Mouse (Mus musculus) midbrain, embryonic 13.5 days (tissue): ENCODE measurements around the gene Polr3f. TPM values are rescaled to one million over a fixed set of nuclear protein-coding genes. Genes with fewer than 3 reads are reported as not detected.
A peak's percentile ranks its signal among the peaks of the same experiment; 100 is the strongest.

Experiments used
- ATAC-seq: fragments of 200-750 bp; cut with Nextera tagmentation; 2 replicates; pipeline ENCODE4 v1.8.0; 2017; ENCODE audit warnings: mild to moderate bottlenecking, moderate TSS enrichment, moderate library complexity
- H3K27ac ChIP-seq: fragments of 300-500 bp; sonication (generic); 2 replicates; pipeline ENCODE4 v1.5.1; 2015; ENCODE audit warnings: inconsistent platforms, mild to moderate bottlenecking, moderate library complexity
- H3K27me3 ChIP-seq: fragments of 300-500 bp; sonication (generic); 2 replicates; pipeline ENCODE4 v1.6.1; 2015; ENCODE audit warnings: mild to moderate bottlenecking, inconsistent platforms
- H3K36me3 ChIP-seq: fragments of 300-500 bp; sonication (generic); 2 replicates; pipeline ENCODE4 v1.6.1; 2015; ENCODE audit warnings: mild to moderate bottlenecking, inconsistent platforms
- H3K4me1 ChIP-seq: fragments of 300-500 bp; sonication (generic); replicated peaks from 2 replicates; pipeline ENCODE4 v1.6.1; 2015; ENCODE audit warnings: inconsistent platforms
- H3K4me2 ChIP-seq: fragments of 300-500 bp; sonication (generic); replicated peaks from 2 replicates; pipeline ENCODE4 v1.6.1; 2015; ENCODE audit warnings: moderate library complexity, mild to moderate bottlenecking, inconsistent platforms
- H3K4me3 ChIP-seq: fragments of 300-500 bp; sonication (generic); replicated peaks from 2 replicates; pipeline ENCODE4 v1.5.1; 2015; ENCODE audit warnings: mild to moderate bottlenecking, inconsistent platforms
- H3K9ac ChIP-seq: fragments of 300-500 bp; sonication (generic); replicated peaks from 2 replicates; pipeline ENCODE4 v1.6.1; 2015; ENCODE audit warnings: mild to moderate bottlenecking, inconsistent platforms
- H3K9me3 ChIP-seq: fragments of 300-500 bp; sonication (generic); 2 replicates; pipeline ENCODE4 v1.6.1; 2016; ENCODE audit warnings: mild to moderate bottlenecking, inconsistent platforms
- WGBS: fragments of 180-500 bp; shearing (Covaris S2); methylation state at CpG from one replicate; pipeline ENCODE4 v1.1.7; 2015; 5-methylcytosine and 5-hydroxymethylcytosine counted together
- polyA plus RNA-seq: library from polyadenylated mRNA; unstranded; fragments of >200 nt; fragmentation: Nextera tagmentation; extraction: Ambion mirVana; gene quantifications from 2 replicates; pipeline ENCODE4 v1.2.1, GENCODE M21; 2015

Polr3f gene
- polyA plus RNA-seq, 1 experiment from 2014 or later = 33.0 TPM

GRCm38 (mm10) chr2:144541246-144541645 lies 13.7 kb downstream of the Polr3f start:
- Histone ChIP-seq H3K4me3 (no peak overlapping the region), H3K4me1 (no peaks in the 10 kb centered on the region), H3K9ac (no peak overlapping the region), H3K9me3 (no peaks in the 10 kb centered on the region), H3K4me2 (no peak overlapping the region), H3K27me3 (no peaks in the 10 kb centered on the region), H3K36me3 (peaks cover 83% of the 10 kb centered on the region), H3K27ac (no peak overlapping the region)
- WGBS = 91% methylated on average over 4 of the region's 4 CpGs
- ATAC-seq = no peak

GRCm38 (mm10) chr2:144543670-144544069 lies 16.2 kb downstream of the Polr3f start:
- 91% methylated on average over 6 of the region's 6 CpGs for WGBS
- Histone ChIP-seq H3K4me1 (no peaks in the 10 kb centered on the region), H3K4me3 (no peak overlapping the region), H3K9ac (no peak overlapping the region), H3K27ac (no peak overlapping the region), H3K36me3 (peaks cover 77% of the 10 kb centered on the region), H3K4me2 (no peak overlapping the region), H3K27me3 (no peaks in the 10 kb centered on the region), H3K9me3 (no peaks in the 10 kb centered on the region)
- no peak for ATAC-seq

GRCm38 (mm10) chr2:144544630-144545029 lies 17.1 kb downstream of the Polr3f start:
- no peak overlapping the region for H3K4me3 ChIP-seq
- no peak for ATAC-seq
- peaks cover 5% of the 10 kb centered on the region for H3K4me1 ChIP-seq
- H3K36me3 ChIP-seq = peaks cover 67% of the 10 kb centered on the region
- H3K4me2 ChIP-seq = no peak overlapping the region
- H3K9ac ChIP-seq = no peak overlapping the region
- H3K27ac ChIP-seq = no peak overlapping the region
- no peaks in the 10 kb centered on the region for H3K9me3 ChIP-seq
- 90% methylated on average over 6 of the region's 6 CpGs for WGBS
- no peaks in the 10 kb centered on the region for H3K27me3 ChIP-seq

GRCm38 (mm10) chr2:144545061-144545460 lies 17.5 kb downstream of the Polr3f start:
- no peak overlapping the region for H3K4me2 ChIP-seq
- H3K27me3 ChIP-seq = no peaks in the 10 kb centered on the region
- no peaks in the 10 kb centered on the region for H3K9me3 ChIP-seq
- no peak for ATAC-seq
- 95% methylated on average over 2 of the region's 2 CpGs for WGBS
- peaks cover 63% of the 10 kb centered on the region for H3K36me3 ChIP-seq
- no peak overlapping the region for H3K27ac ChIP-seq
- peaks cover 9% of the 10 kb centered on the region for H3K4me1 ChIP-seq
- no peak overlapping the region for H3K9ac ChIP-seq
- no peak overlapping the region for H3K4me3 ChIP-seq

- ATAC-seq = no peak
- H3K4me2 ChIP-seq = no peak overlapping the region
- H3K27me3 ChIP-seq = no peaks in the 10 kb centered on the region
- WGBS = 76% methylated on average over 1 of the region's 1 CpGs
- no peaks in the 10 kb centered on the region for H3K9me3 ChIP-seq
- H3K9ac ChIP-seq = no peak overlapping the region
- no peak overlapping the region for H3K4me3 ChIP-seq
- H3K36me3 ChIP-seq = peaks cover 59% of the 10 kb centered on the region
- no peak overlapping the region for H3K27ac ChIP-seq
- H3K4me1 ChIP-seq = peaks cover 10% of the 10 kb centered on the region
Measured at GRCm38 (mm10) chr2:144545481-144545880, 18.0 kb downstream of the Polr3f start.

- ATAC-seq = no peak
- no peak overlapping the region for H3K9ac ChIP-seq
- H3K27me3 ChIP-seq = no peaks in the 10 kb centered on the region
- WGBS = 84% methylated on average over 4 of the region's 4 CpGs
- H3K9me3 ChIP-seq = no peaks in the 10 kb centered on the region
- peaks cover 47% of the 10 kb centered on the region for H3K36me3 ChIP-seq
- no peak overlapping the region for H3K4me2 ChIP-seq
- peaks cover 10% of the 10 kb centered on the region for H3K4me1 ChIP-seq
- no peak overlapping the region for H3K4me3 ChIP-seq
- H3K27ac ChIP-seq = no peak overlapping the region
Measured at GRCm38 (mm10) chr2:144547559-144547958, 20.0 kb downstream of the Polr3f start.

GRCm38 (mm10) chr2:144550529-144550928 lies 23.0 kb downstream of the Polr3f start, which contains the start of gene Rbbp9:
Rbbp9 (minus strand) TSS chr2:144550869.
- H3K36me3 ChIP-seq = peaks cover 21% of the 10 kb centered on the region
- peak within 1 kb of the TSS; percentile 73 for H3K4me2 ChIP-seq
- peak within 1 kb of the TSS; percentile 86 for H3K9ac ChIP-seq
- H3K4me3 ChIP-seq = peak within 1 kb of the TSS; percentile 80
- no peaks in the 10 kb centered on the region for H3K9me3 ChIP-seq
- WGBS = under 1% methylated on average over 17 of the region's 17 CpGs
- H3K4me1 ChIP-seq = peaks cover 15% of the 10 kb centered on the region
- peak within 1 kb of the TSS; percentile 83 for H3K27ac ChIP-seq
- H3K27me3 ChIP-seq = no peaks in the 10 kb centered on the region
- peak; percentile 99 for ATAC-seq

- Histone ChIP-seq H3K27me3 (no peaks in the 10 kb centered on the region), H3K4me2 (no peak overlapping the region), H3K27ac (no peak overlapping the region), H3K9ac (no peak overlapping the region), H3K9me3 (no peaks in the 10 kb centered on the region), H3K36me3 (no peaks in the 10 kb centered on the region), H3K4me3 (no peak overlapping the region), H3K4me1 (peaks cover 30% of the 10 kb centered on the region)
- WGBS = 97% methylated on average over 3 of the region's 3 CpGs
- ATAC-seq = no peak
Measured at GRCm38 (mm10) chr2:144553905-144554304, 26.4 kb downstream of the Polr3f start.

GRCm38 (mm10) chr2:144555286-144555819 lies 27.8 kb downstream of the Polr3f start:
- Histone ChIP-seq H3K36me3 (peaks cover 8% of the 10 kb centered on the region), H3K4me2 (peak overlapping the region; percentile 63), H3K9me3 (no peaks in the 10 kb centered on the region), H3K4me1 (peaks cover 20% of the 10 kb centered on the region), H3K4me3 (peak overlapping the region; percentile 81), H3K27ac (peak overlapping the region; percentile 74), H3K27me3 (no peaks in the 10 kb centered on the region), H3K9ac (peak overlapping the region; percentile 64)
- no peak for ATAC-seq
- WGBS = 3% methylated on average over 14 of the region's 14 CpGs

GRCm38 (mm10) chr2:144555820-144556552 lies 28.5 kb downstream of the Polr3f start, which contains the start of gene Sec23b:
Sec23b (plus strand) TSS chr2:144556229.
- Histone ChIP-seq H3K27me3 (no peaks in the 10 kb centered on the region), H3K9ac (peak within 1 kb of the TSS; percentile 76), H3K27ac (peak within 1 kb of the TSS; percentile 74), H3K4me3 (peak within 1 kb of the TSS; percentile 81), H3K4me1 (peaks cover 20% of the 10 kb centered on the region), H3K9me3 (no peaks in the 10 kb centered on the region), H3K4me2 (peak within 1 kb of the TSS; percentile 67), H3K36me3 (peaks cover 8% of the 10 kb centered on the region)
- under 1% methylated on average over 44 of the region's 44 CpGs for WGBS
- ATAC-seq = peak; percentile 99

GRCm38 (mm10) chr2:144588723-144589122 lies 61.2 kb downstream of the Polr3f start:
- Histone ChIP-seq H3K9me3 (no peaks in the 10 kb centered on the region), H3K4me3 (no peak overlapping the region), H3K9ac (no peak overlapping the region), H3K27me3 (no peaks in the 10 kb centered on the region), H3K27ac (no peak overlapping the region), H3K36me3 (peaks cover 60% of the 10 kb centered on the region), H3K4me2 (no peak overlapping the region), H3K4me1 (no peaks in the 10 kb centered on the region)
- 85% methylated on average over 4 of the region's 4 CpGs for WGBS
- ATAC-seq = no peak
